Mouse (Mus musculus) heart, postnatal 0 days (tissue): ENCODE data around the gene Nampt.

ENCODE experiments used
- CTCF ChIP-seq: IDR thresholded peaks from 2 replicates; pipeline ENCODE4 v1.5.1; 2016; ENCODE audit warnings: antibody characterized with exemption, control low read depth, low read depth
- EP300 ChIP-seq: IDR thresholded peaks from 2 replicates; pipeline ENCODE4 v1.6.1; 2016; ENCODE audit warnings: antibody characterized with exemption, low read depth

GRCm38 (mm10) chr12:32879371-32879770, 60.0 kb downstream of the Nampt start:
- no peak for TF ChIP-seq CTCF
- TF ChIP-seq EP300 = no peak
